Mouse (Mus musculus): ENCODE results near the gene Ky. TPM values are rescaled to one million over a fixed set of nuclear protein-coding genes. Genes with fewer than 3 reads are reported as not detected.

Ky gene
- total RNA-seq, 1 experiment from 2014 or later, result not detected

GRCm38 (mm10) chr9:102501113-102501512, 4.4 kb upstream of the Ky start:
- ATAC-seq (replicated peaks; ENCODE audit: low read depth, poor library complexity, severe bottlenecking), result no peak

- no peak for ATAC-seq (replicated peaks; ENCODE audit: low read depth, poor library complexity, severe bottlenecking)
These were observed 3.4 kb upstream of the Ky start for GRCm38 (mm10) chr9:102502015-102502633.

GRCm38 (mm10) chr9:102504716-102505378, 703 bp upstream of the Ky start:
- ATAC-seq (replicated peaks; ENCODE audit: low read depth, poor library complexity, severe bottlenecking), result no peak

GRCm38 (mm10) chr9:102508315-102508714, 2.8 kb downstream of the Ky start:
- no peak for ATAC-seq (replicated peaks; ENCODE audit: low read depth, poor library complexity, severe bottlenecking)

DNA sequence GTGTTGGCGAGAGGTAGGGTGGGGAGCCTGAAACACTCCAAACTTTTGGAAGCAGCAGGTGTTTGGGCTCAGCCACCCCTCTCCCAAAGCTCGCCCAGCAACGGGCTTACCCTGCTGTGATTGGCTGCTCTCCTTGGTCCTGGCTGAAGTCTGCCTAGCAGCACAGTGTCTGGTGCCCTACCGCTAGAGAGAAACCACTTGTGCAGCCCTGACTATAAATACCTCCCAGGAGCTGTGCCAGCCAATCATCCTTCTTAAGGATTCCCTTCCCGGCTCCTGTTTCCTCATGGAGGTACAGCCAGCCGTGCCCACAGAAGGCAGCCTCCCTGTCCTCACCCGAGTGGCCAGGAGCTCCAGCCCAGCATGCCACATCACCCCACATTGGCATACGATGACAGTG, 5.9 kb downstream of the Ky start:
- no peak for ATAC-seq (replicated peaks; ENCODE audit: low read depth, poor library complexity, severe bottlenecking)

DNA sequence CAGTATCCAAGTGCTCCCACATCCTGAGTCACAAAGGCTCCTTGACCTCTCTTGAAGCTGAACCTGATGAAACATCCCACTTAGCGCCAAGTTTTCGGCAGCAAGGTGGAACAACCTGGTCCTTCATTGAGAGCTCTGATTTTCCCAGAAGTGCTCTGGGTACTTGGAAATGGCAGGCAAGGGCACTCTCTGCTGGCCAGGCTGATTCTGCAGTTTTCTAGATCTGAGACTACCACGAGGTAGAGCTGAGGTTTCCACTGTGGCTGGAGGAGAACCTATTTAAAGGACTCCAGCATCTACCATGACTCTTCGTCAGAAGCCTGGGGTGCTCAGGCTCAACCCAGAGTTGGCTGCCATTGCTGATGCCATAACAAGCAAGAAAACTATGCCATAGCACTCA, 8.0 kb downstream of the Ky start:
- no peak for ATAC-seq (replicated peaks; ENCODE audit: low read depth, poor library complexity, severe bottlenecking)

DNA sequence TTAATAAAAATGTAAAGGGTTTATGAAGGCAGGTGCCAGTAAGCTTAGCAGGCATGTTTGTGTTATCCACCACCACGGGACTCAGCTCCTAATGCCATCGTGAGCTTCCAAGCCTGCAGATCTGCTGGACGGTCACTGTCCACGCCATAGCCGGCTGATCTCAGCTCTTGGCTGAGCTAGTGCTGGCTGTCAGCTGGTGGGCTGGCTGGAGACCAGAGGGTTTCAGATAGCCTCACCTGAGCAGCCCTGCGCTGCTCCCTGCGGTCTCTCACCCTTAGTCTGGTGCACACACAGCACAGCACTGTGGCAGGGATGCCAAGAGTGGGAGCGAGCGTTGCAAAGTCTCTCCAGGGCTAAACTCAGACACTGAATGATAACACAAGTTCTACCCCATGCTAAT, 12.9 kb downstream of the Ky start:
- ATAC-seq (replicated peaks; ENCODE audit: low read depth, poor library complexity, severe bottlenecking), result no peak

GRCm38 (mm10) chr9:102521396-102521795, 15.8 kb downstream of the Ky start:
- peak; percentile 99 for ATAC-seq (replicated peaks; ENCODE audit: low read depth, poor library complexity, severe bottlenecking)

GRCm38 (mm10) chr9:102528106-102528505, 22.6 kb downstream of the Ky start:
- no peak for ATAC-seq (replicated peaks; ENCODE audit: low read depth, poor library complexity, severe bottlenecking)

DNA sequence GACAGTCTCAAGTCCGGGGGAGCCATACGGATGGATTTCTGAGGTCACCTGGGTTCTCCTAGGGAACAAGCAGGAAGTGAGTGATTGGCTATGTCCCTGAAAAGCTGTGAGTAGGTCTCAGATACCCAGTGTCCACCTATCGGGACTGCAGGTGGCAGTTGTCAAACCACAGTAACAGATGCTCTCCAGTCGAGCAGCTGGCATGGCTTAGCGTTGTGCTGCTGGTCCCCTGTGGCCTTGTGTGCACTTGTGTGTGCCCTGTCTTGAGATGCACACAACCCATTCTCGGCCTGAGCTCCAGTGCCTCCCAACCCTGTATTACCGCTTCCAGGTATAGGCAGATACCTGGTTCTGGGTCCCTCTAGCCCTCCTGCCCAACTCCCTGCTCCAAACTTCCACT, 23.0 kb downstream of the Ky start:
- no peak for ATAC-seq (replicated peaks; ENCODE audit: low read depth, poor library complexity, severe bottlenecking)

DNA sequence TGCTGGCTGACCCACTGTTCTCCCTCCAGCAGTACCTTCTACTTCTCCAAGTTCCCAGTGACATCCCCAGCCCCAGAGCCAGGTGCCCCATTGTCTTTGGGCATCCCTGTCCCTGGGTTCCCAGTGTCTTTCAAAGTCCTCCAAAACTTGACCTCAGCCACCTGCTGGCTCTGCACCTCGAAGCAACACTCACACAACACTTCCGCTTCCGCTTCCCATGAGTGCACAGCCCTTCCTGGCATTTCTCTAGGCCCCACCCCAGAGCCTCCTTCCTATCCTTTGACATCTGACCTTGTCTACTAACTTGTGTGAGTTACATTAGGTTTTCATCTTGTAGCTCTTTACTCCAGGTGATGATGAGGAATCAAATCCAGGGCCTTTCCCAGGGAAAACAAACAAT, 23.5 kb downstream of the Ky start:
- ATAC-seq (replicated peaks; ENCODE audit: low read depth, poor library complexity, severe bottlenecking), result no peak

DNA sequence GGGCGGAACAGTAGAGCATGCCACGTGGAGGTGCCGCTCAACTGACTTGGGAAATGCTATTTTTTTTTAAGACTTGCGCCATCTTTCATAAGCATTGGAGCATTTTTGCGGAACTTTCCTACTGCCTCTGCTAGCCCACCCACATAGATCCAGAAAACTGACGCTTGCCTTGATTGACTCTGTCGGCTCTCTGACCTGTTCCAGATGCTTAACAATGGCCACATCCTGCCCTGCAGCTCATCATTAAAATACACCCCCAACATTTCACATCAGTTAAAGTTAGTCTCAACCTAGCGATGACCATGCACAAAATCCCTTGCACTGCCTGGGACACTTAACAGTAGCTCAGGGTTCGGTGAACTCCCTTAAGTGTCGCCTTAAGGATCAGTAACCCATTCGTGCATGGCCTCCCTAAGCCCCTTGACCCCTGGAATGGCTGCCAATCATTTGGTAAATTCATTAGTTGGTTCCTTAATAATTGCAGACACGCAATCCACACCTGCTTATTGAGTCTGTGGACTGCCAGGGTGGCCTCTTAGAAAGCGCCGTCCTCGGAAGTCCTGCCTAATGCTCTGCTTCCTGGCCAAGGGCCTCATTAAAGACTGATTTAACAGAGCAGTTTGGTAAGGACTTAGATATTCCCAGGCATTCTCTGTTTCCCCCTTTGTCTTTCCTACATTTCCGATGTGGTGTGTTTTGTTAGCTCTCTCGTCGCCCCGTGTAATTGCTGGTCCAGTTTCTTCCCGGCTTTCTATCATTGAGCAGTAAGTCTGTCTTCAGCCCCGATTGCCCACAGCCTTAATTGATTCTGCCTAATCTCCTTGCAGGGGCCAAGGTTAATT, 25.7 kb downstream of the Ky start:
- ATAC-seq (replicated peaks; ENCODE audit: low read depth, poor library complexity, severe bottlenecking), result no peak

- no peak for ATAC-seq (replicated peaks; ENCODE audit: low read depth, poor library complexity, severe bottlenecking)
These were observed 31.4 kb downstream of the Ky start for GRCm38 (mm10) chr9:102536968-102537367.

- ATAC-seq (replicated peaks; ENCODE audit: low read depth, poor library complexity, severe bottlenecking), result peak; percentile 75
These were observed 34.1 kb downstream of the Ky start for GRCm38 (mm10) chr9:102539699-102540098.

DNA sequence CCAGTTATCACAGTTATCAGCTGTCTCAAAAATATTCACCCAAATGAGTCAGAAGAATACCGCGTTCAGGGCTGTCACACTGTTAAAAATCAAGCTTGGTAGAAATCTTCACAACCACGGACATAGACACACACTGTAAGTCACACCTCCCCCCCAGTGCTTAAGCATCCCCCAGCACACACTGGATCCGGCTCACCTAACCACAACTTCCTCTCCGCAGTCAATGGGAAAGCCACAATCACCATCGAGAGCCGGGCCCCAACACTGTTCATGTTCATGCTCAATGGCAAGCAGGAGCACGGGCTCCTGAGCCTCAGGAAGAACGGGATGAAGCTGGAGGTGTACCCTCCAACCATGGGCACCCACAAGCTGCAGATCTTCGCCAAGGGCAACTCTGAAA, 36.1 kb downstream of the Ky start:
- peak; percentile 48 for ATAC-seq (replicated peaks; ENCODE audit: low read depth, poor library complexity, severe bottlenecking)

DNA sequence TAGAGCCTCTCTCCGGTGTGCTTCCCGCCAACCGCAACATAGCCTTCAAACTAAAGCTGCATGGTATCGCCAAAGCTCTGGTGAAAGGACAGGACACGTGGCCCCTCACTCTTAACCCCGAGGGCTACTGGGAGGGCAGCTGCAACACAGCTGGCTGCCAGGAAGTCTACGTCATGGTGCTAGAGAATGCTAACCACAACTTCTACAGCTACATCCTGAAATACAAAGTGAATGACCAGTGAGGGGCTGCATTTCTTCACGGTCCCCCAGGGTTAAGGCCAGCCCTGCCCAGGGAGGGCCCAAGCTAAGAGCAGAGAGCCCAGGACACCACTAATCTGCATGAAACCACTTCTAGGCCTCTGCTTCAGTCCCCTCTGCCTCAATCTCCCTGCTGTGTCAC, 37.0 kb downstream of the Ky start:
- ATAC-seq (replicated peaks; ENCODE audit: low read depth, poor library complexity, severe bottlenecking), result peak; percentile 20; the same call in 1 of the 2 replicates

DNA sequence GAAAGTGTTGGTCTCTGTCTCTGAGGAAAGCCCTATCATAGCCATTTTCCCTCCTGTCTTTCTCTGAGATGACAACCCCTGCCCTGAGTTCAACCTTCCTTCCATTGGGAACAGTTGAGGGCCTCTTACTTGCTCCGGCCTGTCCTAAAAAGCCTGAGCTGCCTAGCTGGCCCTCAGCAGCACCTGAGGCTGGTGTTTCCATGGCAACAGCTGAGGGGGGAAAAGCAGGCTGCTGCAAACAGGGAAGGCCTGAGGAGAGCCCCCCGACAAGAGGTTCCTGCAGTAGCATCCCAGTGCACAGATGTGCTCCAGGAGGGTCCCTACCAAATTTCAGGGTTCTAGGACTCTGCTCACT, 38.2 kb downstream of the Ky start:
- ATAC-seq (replicated peaks; ENCODE audit: low read depth, poor library complexity, severe bottlenecking), result no peak

- no peak for ATAC-seq (replicated peaks; ENCODE audit: low read depth, poor library complexity, severe bottlenecking)
These were observed 38.7 kb downstream of the Ky start for GRCm38 (mm10) chr9:102544116-102544772.

DNA sequence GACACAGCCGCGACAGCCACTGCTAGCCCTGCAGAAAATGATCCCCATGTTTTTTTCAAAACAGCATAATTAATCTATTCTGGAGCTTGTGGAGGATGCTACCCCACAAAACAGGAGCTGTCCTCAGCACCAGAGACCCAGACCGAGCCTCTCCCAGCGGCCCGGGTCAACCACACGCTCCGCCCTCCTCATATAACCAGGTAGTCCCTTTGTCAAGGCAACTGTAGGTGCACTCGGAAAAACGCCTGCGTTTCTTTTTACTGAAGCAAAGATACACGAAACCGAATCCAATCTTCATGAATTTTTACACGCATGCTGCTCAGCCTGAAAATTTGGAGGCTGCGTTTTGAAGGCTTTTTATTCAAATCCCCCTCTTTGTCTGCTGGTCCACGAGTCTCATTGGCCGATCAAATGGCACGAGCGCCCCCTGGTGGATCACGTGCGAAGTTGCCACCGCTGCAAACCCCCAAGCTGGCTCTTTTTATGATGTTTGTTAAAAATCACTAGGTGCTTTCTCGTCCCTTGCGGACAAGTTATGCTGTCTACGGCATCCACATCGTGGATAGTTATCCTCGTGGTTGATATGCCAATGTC, 39.3 kb downstream of the Ky start:
- ATAC-seq (replicated peaks; ENCODE audit: low read depth, poor library complexity, severe bottlenecking), result peak; percentile 62

Measured in common myeloid progenitor, adult 5-6 weeks (primary cell).